Mouse (Mus musculus) lung, adult 2 months (tissue): Measurements from ENCODE around the gene Pnpla1. TPM values are rescaled to one million over a fixed set of nuclear protein-coding genes. Genes with fewer than 3 reads are reported as not detected.
A peak's percentile ranks its signal among the peaks of the same experiment; 100 is the strongest.

Experiments used
- DNase-seq: peaks from one replicate; pipeline ENCODE4 v3.0.0; 2022
- H3K4me1 ChIP-seq: fragments of 200-500 bp; 2 replicates; pipeline ENCODE4 v1.6.1; 2011; ENCODE audit warnings: low read length; ENCODE audit not compliant: control insufficient read depth, insufficient read depth
- H3K4me3 ChIP-seq: fragments of 200-500 bp; replicated peaks from 2 replicates; pipeline ENCODE3; 2011; ENCODE audit warnings: low read depth, mild to moderate bottlenecking, control low read depth, low read length; ENCODE audit errors: extremely low read depth
- CTCF ChIP-seq: fragments of 200-500 bp; IDR thresholded peaks from 2 replicates; pipeline ENCODE4 v1.5.1; 2011; ENCODE audit warnings: mild to moderate bottlenecking, low read length, control low read depth; ENCODE audit not compliant: insufficient read depth
- POLR2A ChIP-seq: fragments of 200-500 bp; IDR thresholded peaks from 2 replicates; pipeline ENCODE4 v1.6.1; 2011; ENCODE audit warnings: low read depth, mild to moderate bottlenecking, control low read depth, low read length, borderline replicate concordance; ENCODE audit errors: extremely low read depth
- WGBS: fragments of 180-500 bp; shearing (Covaris S2); methylation state at CpG from one replicate; pipeline ENCODE4 v1.1.7; 2018; 5-methylcytosine and 5-hydroxymethylcytosine counted together
- polyA plus RNA-seq: library from polyadenylated mRNA; depleted of rRNA; stranded (reverse); fragments of >200 nt; gene quantifications from 2 replicates; pipeline ENCODE4 v1.2.3, GENCODE M21; 2012

The Pnpla1 gene
- polyA plus RNA-seq, 1 experiment: 3.9 TPM

GRCm38 (mm10) chr17:28866921-28867320 is 8.7 kb downstream of the Pnpla1 start:
- no peak for DNase-seq
- Histone ChIP-seq H3K4me1 (no peaks in the 10 kb centered on the region), H3K4me3 (no peak overlapping the region)
- TF ChIP-seq POLR2A: no peak
- TF ChIP-seq CTCF: no peak

GRCm38 (mm10) chr17:28867381-28867780 is 9.2 kb downstream of the Pnpla1 start:
- 85% methylated on average over 4 of the region's 4 CpGs for WGBS
- H3K4me1 ChIP-seq: no peaks in the 10 kb centered on the region
- no peak for DNase-seq
- H3K4me3 ChIP-seq: no peak overlapping the region
- TF ChIP-seq POLR2A: no peak
- TF ChIP-seq CTCF: no peak

GRCm38 (mm10) chr17:28869412-28870110 is 11.3 kb downstream of the Pnpla1 start:
- TF ChIP-seq CTCF (no peak), POLR2A (no peak)
- Histone ChIP-seq H3K4me1 (no peaks in the 10 kb centered on the region), H3K4me3 (no peak overlapping the region)
- WGBS: 67% methylated on average over 9 of the region's 9 CpGs
- DNase-seq: no peak

- DNase-seq: no peak
- no peak for TF ChIP-seq POLR2A
- no peak for TF ChIP-seq CTCF
- WGBS: 64% methylated on average over 5 of the region's 5 CpGs
- no peak overlapping the region for H3K4me3 ChIP-seq
- no peaks in the 10 kb centered on the region for H3K4me1 ChIP-seq
Measured at GRCm38 (mm10) chr17:28870435-28870834, 12.2 kb downstream of the Pnpla1 start.

GRCm38 (mm10) chr17:28871831-28872230 is 13.6 kb downstream of the Pnpla1 start:
- TF ChIP-seq POLR2A (no peak), CTCF (no peak)
- Histone ChIP-seq H3K4me3 (no peak overlapping the region), H3K4me1 (no peaks in the 10 kb centered on the region)
- 53% methylated on average over 11 of the region's 11 CpGs for WGBS
- DNase-seq: no peak

- Histone ChIP-seq H3K4me3 (no peak overlapping the region), H3K4me1 (no peaks in the 10 kb centered on the region)
- no peak for TF ChIP-seq POLR2A
- no peak for TF ChIP-seq CTCF
- 81% methylated on average over 7 of the region's 7 CpGs for WGBS
- no peak for DNase-seq
Measured at GRCm38 (mm10) chr17:28872322-28872721, 14.1 kb downstream of the Pnpla1 start.

GRCm38 (mm10) chr17:28874216-28874615 is 16.0 kb downstream of the Pnpla1 start:
- no peak overlapping the region for H3K4me3 ChIP-seq
- WGBS: 79% methylated on average over 4 of the region's 4 CpGs
- no peak for DNase-seq
- TF ChIP-seq CTCF: no peak
- no peak for TF ChIP-seq POLR2A
- H3K4me1 ChIP-seq: no peaks in the 10 kb centered on the region

- 31% methylated on average over 7 of the region's 7 CpGs for WGBS
- TF ChIP-seq POLR2A: no peak
- no peak for TF ChIP-seq CTCF
- peak; percentile 12 for DNase-seq
- Histone ChIP-seq H3K4me1 (0 out of 2 replicates have a peak, but pooled peaks cover under 1% of the 10 kb centered on the region), H3K4me3 (no peak overlapping the region)
Measured at GRCm38 (mm10) chr17:28874825-28875224, 16.6 kb downstream of the Pnpla1 start.

GRCm38 (mm10) chr17:28875316-28875715 is 17.1 kb downstream of the Pnpla1 start:
- WGBS: 33% methylated on average over 8 of the region's 8 CpGs
- no peak for TF ChIP-seq POLR2A
- TF ChIP-seq CTCF: no peak
- 0 out of 2 replicates have a peak, but pooled peaks cover 2% of the 10 kb centered on the region for H3K4me1 ChIP-seq
- no peak overlapping the region for H3K4me3 ChIP-seq
- peak; percentile 19 for DNase-seq

- Histone ChIP-seq H3K4me3 (no peak overlapping the region), H3K4me1 (0 out of 2 replicates have a peak, but pooled peaks cover 2% of the 10 kb centered on the region)
- 82% methylated on average over 5 of the region's 5 CpGs for WGBS
- DNase-seq: no peak
- TF ChIP-seq CTCF (no peak), POLR2A (no peak)
Measured at GRCm38 (mm10) chr17:28876331-28876730, 18.1 kb downstream of the Pnpla1 start.
